Mouse (Mus musculus) embryonic fibroblast, embryonic 13.5 days (primary cell): Measurements from ENCODE around the gene Fars2. TPM values are rescaled to one million over a fixed set of nuclear protein-coding genes. Genes with fewer than 3 reads are reported as not detected.
A peak's percentile ranks its signal among the peaks of the same experiment; 100 is the strongest.

Source experiments
- H3K27ac ChIP-seq: 2 replicates; pipeline ENCODE4 v1.5.1; 2012; ENCODE audit warnings: low read length, control low read depth, inconsistent platforms; ENCODE audit not compliant: insufficient read depth
- H3K4me1 ChIP-seq: 2 replicates; pipeline ENCODE4 v1.6.1; 2011; ENCODE audit warnings: low read length; ENCODE audit not compliant: control insufficient read depth, insufficient read depth
- H3K4me3 ChIP-seq: 2 replicates; pipeline ENCODE4 v1.5.1; 2011; ENCODE audit warnings: mild to moderate bottlenecking, control low read depth, low read length; ENCODE audit not compliant: insufficient read depth
- CTCF ChIP-seq: IDR thresholded peaks from 2 replicates; pipeline ENCODE4 v1.5.1; 2011; ENCODE audit warnings: mild to moderate bottlenecking, control low read depth, low read length, moderate library complexity, borderline replicate concordance; ENCODE audit not compliant: insufficient read depth
- POLR2A ChIP-seq: IDR thresholded peaks from 2 replicates; pipeline ENCODE4 v1.6.1; 2011; ENCODE audit warnings: low read depth, mild to moderate bottlenecking, control low read depth, low read length, moderate library complexity
- polyA plus RNA-seq: library from polyadenylated mRNA; stranded (reverse); fragments of >200 nt; gene quantifications from 2 replicates; pipeline ENCODE4 v1.2.4, GENCODE M21; 2011; ENCODE audit warnings: low read depth; ENCODE audit not compliant: missing spikeins, insufficient read length

The Fars2 gene
- polyA plus RNA-seq, 1 experiment = 16.0 TPM

- no peak for TF ChIP-seq POLR2A
- no peak for TF ChIP-seq CTCF
These were observed 146.3 kb downstream of the Fars2 start for GRCm38 (mm10) chr13:36263240-36264095.

GRCm38 (mm10) chr13:36264391-36264790 lies 147.2 kb downstream of the Fars2 start:
- no peak overlapping the region for H3K27ac ChIP-seq
- no peak for TF ChIP-seq POLR2A
- TF ChIP-seq CTCF = no peak
- H3K4me1 ChIP-seq = no peaks in the 10 kb centered on the region
- H3K4me3 ChIP-seq = no peak overlapping the region

More at GRCm38 (mm10) chr13:36263240-36264095, 146.3 kb downstream of the Fars2 start:
- Histone ChIP-seq H3K4me1 (no peaks in the 10 kb centered on the region), H3K4me3 (no peak overlapping the region), H3K27ac (no peak overlapping the region)

GRCm38 (mm10) chr13:36265342-36265744 lies 148.1 kb downstream of the Fars2 start:
- TF ChIP-seq CTCF (no peak), POLR2A (no peak)
- H3K27ac ChIP-seq = no peak overlapping the region
- no peak overlapping the region for H3K4me3 ChIP-seq
- no peaks in the 10 kb centered on the region for H3K4me1 ChIP-seq

- Histone ChIP-seq H3K27ac (no peak overlapping the region), H3K4me1 (no peaks in the 10 kb centered on the region), H3K4me3 (no peak overlapping the region)
- TF ChIP-seq CTCF (no peak), POLR2A (no peak)
These were observed 150.2 kb downstream of the Fars2 start for GRCm38 (mm10) chr13:36267399-36267798.

- no peak overlapping the region for H3K4me3 ChIP-seq
- no peaks in the 10 kb centered on the region for H3K4me1 ChIP-seq
- no peak overlapping the region for H3K27ac ChIP-seq
- no peak for TF ChIP-seq POLR2A
These were observed 153.7 kb downstream of the Fars2 start for GRCm38 (mm10) chr13:36270867-36271266.

GRCm38 (mm10) chr13:36273497-36273896 lies 156.3 kb downstream of the Fars2 start:
- Histone ChIP-seq H3K4me3 (no peak overlapping the region), H3K27ac (no peak overlapping the region), H3K4me1 (no peaks in the 10 kb centered on the region)
- TF ChIP-seq CTCF (no peak), POLR2A (no peak)

- Histone ChIP-seq H3K4me3 (no peak overlapping the region), H3K4me1 (no peaks in the 10 kb centered on the region), H3K27ac (no peak overlapping the region)
- TF ChIP-seq CTCF (no peak), POLR2A (no peak)
These were observed 159.0 kb downstream of the Fars2 start for GRCm38 (mm10) chr13:36276194-36276593.

GRCm38 (mm10) chr13:36282018-36282417 lies 164.8 kb downstream of the Fars2 start:
- TF ChIP-seq CTCF = peak; percentile 38; the same call in 1 of the 2 replicates
- no peak for TF ChIP-seq POLR2A
- H3K27ac ChIP-seq = no peak overlapping the region
- peaks cover 3% of the 10 kb centered on the region for H3K4me1 ChIP-seq
- no peak overlapping the region for H3K4me3 ChIP-seq

GRCm38 (mm10) chr13:36282785-36283544 lies 165.8 kb downstream of the Fars2 start:
- H3K4me3 ChIP-seq = no peak overlapping the region
- peaks cover 3% of the 10 kb centered on the region for H3K4me1 ChIP-seq
- no peak overlapping the region for H3K27ac ChIP-seq
- no peak for TF ChIP-seq POLR2A
- TF ChIP-seq CTCF = no peak

- Histone ChIP-seq H3K4me3 (no peak overlapping the region), H3K4me1 (peaks cover 3% of the 10 kb centered on the region), H3K27ac (no peak overlapping the region)
- TF ChIP-seq CTCF = no peak
- no peak for TF ChIP-seq POLR2A
These were observed 166.4 kb downstream of the Fars2 start for GRCm38 (mm10) chr13:36283545-36284067.
